Mouse (Mus musculus): ENCODE measurements at regions not wholly inside any gene's neighbourhood (a gene's known extent, or its start where the extent isn't known, plus 50 kb on each side); places are given as distances from the start of the nearest gene placed in this dataset.

- peak in 1 of 2 experiments; percentile 20 for DNase-seq (ENCODE audit: extremely low spot score in 1 of 2, low spot score in 1 of 2)
These were observed 230.0 kb downstream of the Slc30a10 start for GRCm38 (mm10) chr1:185684638-185685037.

- no peak for DNase-seq (ENCODE audit: extremely low spot score in 1 of 2, low spot score in 1 of 2)
These were observed 233.9 kb downstream of the Slc30a10 start for GRCm38 (mm10) chr1:185688506-185688905.

- DNase-seq (ENCODE audit: extremely low spot score in 1 of 2, low spot score in 1 of 2), result no peak
These were observed 240.7 kb downstream of the Slc30a10 start for GRCm38 (mm10) chr1:185695394-185695793.

- no peak for DNase-seq (ENCODE audit: extremely low spot score in 1 of 2, low spot score in 1 of 2)
These were observed 245.1 kb downstream of the Slc30a10 start for GRCm38 (mm10) chr1:185699758-185700157.

GRCm38 (mm10) chr1:185726324-185726723, 271.7 kb downstream of the Slc30a10 start:
- DNase-seq (ENCODE audit: extremely low spot score in 1 of 2, low spot score in 1 of 2), result peak; percentile 43 to 55

- DNase-seq (ENCODE audit: extremely low spot score in 1 of 2, low spot score in 1 of 2), result no peak
These were observed 272.2 kb downstream of the Slc30a10 start for GRCm38 (mm10) chr1:185726811-185727210.

- no peak for DNase-seq (ENCODE audit: extremely low spot score in 1 of 2, low spot score in 1 of 2)
These were observed 273.1 kb downstream of the Slc30a10 start for GRCm38 (mm10) chr1:185727749-185728148.

- no peak for DNase-seq (ENCODE audit: extremely low spot score in 1 of 2, low spot score in 1 of 2)
These were observed 273.8 kb downstream of the Slc30a10 start for GRCm38 (mm10) chr1:185728406-185728805.

GRCm38 (mm10) chr1:185731062-185731461, 276.4 kb downstream of the Slc30a10 start:
- no peak for DNase-seq (ENCODE audit: extremely low spot score in 1 of 2, low spot score in 1 of 2)

GRCm38 (mm10) chr1:185736773-185737172, 282.1 kb downstream of the Slc30a10 start:
- no peak for DNase-seq (ENCODE audit: extremely low spot score in 1 of 2, low spot score in 1 of 2)

GRCm38 (mm10) chr1:185741034-185741890, 286.6 kb downstream of the Slc30a10 start:
- peak in 1 of 2 experiments; percentile 16 for DNase-seq (ENCODE audit: extremely low spot score in 1 of 2, low spot score in 1 of 2)

GRCm38 (mm10) chr1:185749251-185749650, 294.6 kb downstream of the Slc30a10 start:
- no peak for DNase-seq (ENCODE audit: extremely low spot score in 1 of 2, low spot score in 1 of 2)

GRCm38 (mm10) chr1:185754486-185755290, 300.0 kb downstream of the Slc30a10 start:
- no peak for DNase-seq (ENCODE audit: extremely low spot score in 1 of 2, low spot score in 1 of 2)

- no peak for DNase-seq (ENCODE audit: extremely low spot score in 1 of 2, low spot score in 1 of 2)
These were observed 302.7 kb downstream of the Slc30a10 start for GRCm38 (mm10) chr1:185757376-185757775.

GRCm38 (mm10) chr1:185774202-185774601, 319.6 kb downstream of the Slc30a10 start:
- no peak for DNase-seq (ENCODE audit: extremely low spot score in 1 of 2, low spot score in 1 of 2)

GRCm38 (mm10) chr1:185779604-185780003, 325.0 kb downstream of the Slc30a10 start:
- no peak for DNase-seq (ENCODE audit: extremely low spot score in 1 of 2, low spot score in 1 of 2)

GRCm38 (mm10) chr1:185802156-185802555, 315.0 kb downstream of the Lyplal1 start:
- DNase-seq (ENCODE audit: extremely low spot score in 1 of 2, low spot score in 1 of 2), result no peak

GRCm38 (mm10) chr1:185814901-185815300, 302.2 kb downstream of the Lyplal1 start:
- DNase-seq (ENCODE audit: extremely low spot score in 1 of 2, low spot score in 1 of 2), result no peak

GRCm38 (mm10) chr1:185819044-185819443, 298.1 kb downstream of the Lyplal1 start:
- DNase-seq (ENCODE audit: extremely low spot score in 1 of 2, low spot score in 1 of 2), result no peak

- DNase-seq (ENCODE audit: extremely low spot score in 1 of 2, low spot score in 1 of 2), result no peak
These were observed 294.9 kb downstream of the Lyplal1 start for GRCm38 (mm10) chr1:185822241-185822640.

- DNase-seq (ENCODE audit: extremely low spot score in 1 of 2, low spot score in 1 of 2), result no peak
These were observed 293.9 kb downstream of the Lyplal1 start for GRCm38 (mm10) chr1:185823226-185823625.
